Mouse (Mus musculus): ENCODE measurements at regions not wholly inside any gene's neighbourhood (a gene's known extent, or its start where the extent isn't known, plus 50 kb on each side); places are given as distances from the start of the nearest gene placed in this dataset.
"Not testable (repeated sequence)": the region's sequence is repeated elsewhere in the genome, so short reads cannot be mapped to it uniquely, and the experiment has no call there.

DNA sequence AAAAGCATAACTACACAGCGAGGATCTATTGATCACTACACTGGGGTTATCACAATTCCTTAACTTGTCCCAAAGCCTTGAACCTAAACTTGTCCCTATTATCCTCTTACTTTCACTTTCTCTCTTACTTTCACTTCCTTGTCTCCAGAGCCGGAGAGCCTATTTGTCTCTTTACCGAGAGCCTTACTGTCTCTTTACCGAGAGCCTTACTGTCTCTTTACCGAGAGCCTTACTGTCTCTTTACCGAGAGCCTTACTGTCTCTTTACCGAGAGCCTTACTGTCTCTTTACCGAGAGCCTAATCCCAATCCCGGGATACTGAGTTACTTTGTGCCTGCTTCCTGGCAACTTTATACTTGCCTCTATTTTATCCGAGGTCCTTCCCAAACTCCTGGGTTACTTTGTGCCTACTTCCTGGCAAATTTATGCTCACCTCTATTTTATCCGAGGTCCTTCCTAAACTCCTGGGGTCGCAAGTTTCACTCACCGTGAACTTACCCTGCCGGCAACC lies 335.3 kb upstream of the Ccng1 start:
- H3K36me3 ChIP-seq; H3K27ac ChIP-seq; H3K4me2 ChIP-seq (replicated peaks); ATAC-seq; H3K4me1 ChIP-seq (replicated peaks); H3K9me3 ChIP-seq; H3K9ac ChIP-seq (replicated peaks); H3K4me3 ChIP-seq (replicated peaks); H3K27me3 ChIP-seq: not testable (repeated sequence)
- WGBS: 97% methylated on average over 12 of the region's 14 CpGs

- no peak overlapping the region for H3K4me3 ChIP-seq (replicated peaks)
- H3K36me3 ChIP-seq: no peaks in the 10 kb centered on the region
- no peaks in the 10 kb centered on the region for H3K9me3 ChIP-seq
- no peak for ATAC-seq
- 83% methylated on average over 3 of the region's 3 CpGs for whole genome bisulfite sequencing
- H3K9ac ChIP-seq (replicated peaks): no peak overlapping the region
- H3K4me1 ChIP-seq (replicated peaks): no peaks in the 10 kb centered on the region
- no peaks in the 10 kb centered on the region for H3K27me3 ChIP-seq
- H3K4me2 ChIP-seq (replicated peaks): no peak overlapping the region
- no peak overlapping the region for H3K27ac ChIP-seq
Observed at GRCm38 (mm10) chr11:41063570-41063969, 308.5 kb upstream of the Ccng1 start.

DNA sequence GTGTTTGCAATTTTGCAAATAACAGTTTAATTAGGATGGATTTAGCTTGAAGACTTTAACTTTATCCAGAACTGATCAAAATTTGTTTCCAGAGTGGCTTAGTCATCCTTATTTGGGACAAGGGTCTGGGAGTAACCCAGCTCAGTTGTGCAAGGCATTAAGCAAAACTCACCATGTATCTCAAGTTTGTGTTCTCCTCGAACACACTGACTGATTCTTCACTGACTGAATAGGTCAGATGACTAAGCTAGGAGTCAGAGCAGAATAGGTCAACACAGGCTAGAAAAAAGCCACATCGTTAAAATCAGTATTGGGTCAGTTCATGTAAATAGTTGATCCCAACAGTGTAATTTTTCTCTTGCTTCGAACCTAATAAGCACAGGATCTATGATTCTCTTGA lies 302.7 kb upstream of the Ccng1 start:
- Histone ChIP-seq H3K4me3 (replicated peaks) (no peak overlapping the region), H3K9me3 (no peaks in the 10 kb centered on the region), H3K9ac (replicated peaks) (no peak overlapping the region), H3K27ac (no peak overlapping the region), H3K36me3 (no peaks in the 10 kb centered on the region), H3K4me2 (replicated peaks) (no peak overlapping the region), H3K4me1 (replicated peaks) (no peaks in the 10 kb centered on the region), H3K27me3 (no peaks in the 10 kb centered on the region)
- ATAC-seq: no peak
- WGBS: 86% methylated on average over 3 of the region's 3 CpGs

DNA sequence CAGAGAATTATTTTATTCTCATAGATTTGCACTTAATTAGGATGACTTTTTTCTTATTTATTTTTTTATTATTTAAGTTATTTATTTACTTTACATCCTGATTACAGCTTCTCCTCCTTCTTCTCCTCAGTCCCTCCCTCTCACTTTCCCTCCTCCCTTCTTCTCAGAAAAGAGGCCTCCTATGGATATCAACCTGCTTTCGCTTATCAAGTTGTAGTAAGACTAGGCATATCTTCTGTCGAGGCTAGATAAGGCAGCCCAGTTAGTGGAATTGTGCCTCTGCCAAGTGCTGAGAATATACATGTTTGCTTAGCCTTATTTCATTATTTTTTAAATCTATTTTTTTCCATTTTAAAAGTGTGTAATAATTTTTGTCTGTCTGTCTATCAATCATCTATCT lies 274.9 kb upstream of the Ccng1 start:
- no peak for ATAC-seq
- H3K27me3 ChIP-seq: no peaks in the 10 kb centered on the region
- no peak overlapping the region for H3K9ac ChIP-seq (replicated peaks)
- H3K4me3 ChIP-seq (replicated peaks): no peak overlapping the region
- H3K9me3 ChIP-seq: no peaks in the 10 kb centered on the region
- H3K27ac ChIP-seq: no peak overlapping the region
- 86% methylated on average over 2 of the region's 2 CpGs for WGBS
- H3K36me3 ChIP-seq: no peaks in the 10 kb centered on the region
- no peak overlapping the region for H3K4me2 ChIP-seq (replicated peaks)
- no peaks in the 10 kb centered on the region for H3K4me1 ChIP-seq (replicated peaks)

DNA sequence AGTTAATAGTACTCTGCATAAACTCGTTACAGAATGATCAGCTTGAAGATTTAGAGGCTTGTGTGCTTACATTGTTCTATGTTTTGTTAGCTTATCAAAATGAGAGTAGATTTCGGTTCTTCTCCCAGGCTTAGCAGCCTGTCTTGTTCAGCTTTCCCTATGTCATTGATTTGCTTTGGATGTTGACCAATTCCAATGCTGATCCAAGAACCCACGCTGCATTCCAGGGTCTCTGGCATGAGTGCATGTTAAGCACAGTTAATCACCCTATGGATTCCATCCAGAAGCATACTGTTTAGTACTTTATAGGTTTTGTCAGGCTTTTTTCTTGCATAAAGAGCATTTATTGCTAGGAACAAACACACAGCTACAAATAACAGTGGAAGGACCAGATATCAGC lies 255.0 kb upstream of the Ccng1 start:
- Histone ChIP-seq H3K9me3 (0 out of 2 replicates have a peak, but pooled peaks cover 3% of the 10 kb centered on the region), H3K4me1 (replicated peaks) (no peaks in the 10 kb centered on the region), H3K4me3 (replicated peaks) (no peak overlapping the region), H3K36me3 (no peaks in the 10 kb centered on the region), H3K4me2 (replicated peaks) (no peak overlapping the region), H3K27me3 (no peaks in the 10 kb centered on the region), H3K27ac (no peak overlapping the region), H3K9ac (replicated peaks) (no peak overlapping the region)
- ATAC-seq: no peak
- 67% methylated on average over 3 of the region's 3 CpGs for WGBS

- H3K4me1 ChIP-seq (replicated peaks): peaks cover 5% of the 10 kb centered on the region; the same call in 1 of the 2 replicates
- H3K4me2 ChIP-seq (replicated peaks): no peak overlapping the region
- no peak overlapping the region for H3K9ac ChIP-seq (replicated peaks)
- H3K36me3 ChIP-seq: no peaks in the 10 kb centered on the region
- 97% methylated on average over 2 of the region's 2 CpGs for WGBS
- H3K27ac ChIP-seq: no peak overlapping the region
- no peaks in the 10 kb centered on the region for H3K9me3 ChIP-seq
- ATAC-seq: no peak
- no peaks in the 10 kb centered on the region for H3K27me3 ChIP-seq
- no peak overlapping the region for H3K4me3 ChIP-seq (replicated peaks)
Observed at GRCm38 (mm10) chr11:40972806-40973205, 217.7 kb upstream of the Ccng1 start.

DNA sequence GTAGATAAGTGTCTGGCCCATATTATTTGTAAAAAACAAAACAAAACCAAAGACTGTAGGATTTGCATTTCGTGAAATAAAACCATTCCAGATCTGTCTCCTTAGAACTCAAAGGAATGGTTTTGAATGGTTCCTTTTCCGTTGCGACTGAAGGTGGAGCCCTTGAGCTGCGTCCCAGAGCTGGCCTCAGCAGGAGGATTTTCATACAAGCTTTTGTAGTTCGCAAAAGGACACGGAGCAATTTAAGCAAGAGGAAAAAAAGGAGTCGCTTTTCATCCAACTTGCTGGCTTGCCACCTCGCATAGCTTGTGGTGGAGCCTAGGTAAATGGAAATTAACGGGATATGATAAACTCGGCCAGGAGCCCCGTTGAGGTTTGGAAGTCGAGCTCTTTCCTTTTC lies 172.1 kb upstream of the Ccng1 start:
- no peak overlapping the region for H3K27ac ChIP-seq
- 2% methylated on average over 12 of the region's 12 CpGs for WGBS
- no peaks in the 10 kb centered on the region for H3K36me3 ChIP-seq
- no peaks in the 10 kb centered on the region for H3K27me3 ChIP-seq
- 0 out of 2 replicates have a peak, but pooled peaks cover 5% of the 10 kb centered on the region for H3K4me1 ChIP-seq (replicated peaks)
- no peaks in the 10 kb centered on the region for H3K9me3 ChIP-seq
- H3K4me2 ChIP-seq (replicated peaks): peak overlapping the region; percentile 48
- no peak overlapping the region for H3K9ac ChIP-seq (replicated peaks)
- ATAC-seq: peak; percentile 68
- H3K4me3 ChIP-seq (replicated peaks): peak overlapping the region; percentile 30

- no peaks in the 10 kb centered on the region for H3K36me3 ChIP-seq
- H3K9ac ChIP-seq (replicated peaks): no peak overlapping the region
- no peak overlapping the region for H3K27ac ChIP-seq
- 82% methylated on average over 1 of the region's 1 CpGs for WGBS
- H3K4me3 ChIP-seq (replicated peaks): no peak overlapping the region
- no peak overlapping the region for H3K4me2 ChIP-seq (replicated peaks)
- H3K9me3 ChIP-seq: no peaks in the 10 kb centered on the region
- no peaks in the 10 kb centered on the region for H3K27me3 ChIP-seq
- no peaks in the 10 kb centered on the region for H3K4me1 ChIP-seq (replicated peaks)
- ATAC-seq: no peak
Observed at GRCm38 (mm10) chr11:40891485-40891884, 136.4 kb upstream of the Ccng1 start.

DNA sequence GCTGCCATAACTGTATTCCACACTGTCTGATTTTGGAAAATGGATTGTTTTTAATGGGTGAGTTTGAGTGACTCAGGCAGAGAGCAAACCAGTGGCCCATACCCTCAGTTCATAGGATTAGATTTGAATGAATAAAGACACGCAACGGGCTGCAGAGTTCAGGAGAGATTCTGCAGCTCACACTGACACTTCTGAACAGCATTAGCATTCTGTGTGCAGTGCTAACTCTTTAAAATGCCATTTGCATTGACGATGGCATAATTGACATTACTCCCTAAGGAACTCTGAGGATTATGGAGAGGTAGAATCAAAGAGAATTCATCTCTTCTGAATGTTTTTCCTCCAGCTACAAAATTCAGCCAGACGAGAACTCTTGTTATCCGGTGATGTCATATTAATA lies 129.4 kb upstream of the Ccng1 start:
- Histone ChIP-seq H3K4me2 (replicated peaks) (no peak overlapping the region), H3K4me3 (replicated peaks) (no peak overlapping the region), H3K27ac (peak overlapping the region; percentile 31; the same call in 1 of the 2 replicates), H3K36me3 (no peaks in the 10 kb centered on the region), H3K9ac (replicated peaks) (no peak overlapping the region), H3K27me3 (no peaks in the 10 kb centered on the region), H3K9me3 (no peaks in the 10 kb centered on the region), H3K4me1 (replicated peaks) (peaks cover 10% of the 10 kb centered on the region)
- WGBS: 26% methylated on average over 5 of the region's 5 CpGs
- peak; percentile 87 for ATAC-seq

GRCm38 (mm10) chr11:40879589-40879988 lies 124.5 kb upstream of the Ccng1 start:
- Histone ChIP-seq H3K9ac (replicated peaks) (no peak overlapping the region), H3K27me3 (no peaks in the 10 kb centered on the region), H3K36me3 (no peaks in the 10 kb centered on the region), H3K4me2 (replicated peaks) (no peak overlapping the region), H3K27ac (no peak overlapping the region), H3K9me3 (no peaks in the 10 kb centered on the region), H3K4me3 (replicated peaks) (no peak overlapping the region), H3K4me1 (replicated peaks) (peaks cover 4% of the 10 kb centered on the region; the same call in 1 of the 2 replicates)
- WGBS: 85% methylated on average over 5 of the region's 5 CpGs
- ATAC-seq: no peak

GRCm38 (mm10) chr11:40873002-40873401 lies 117.9 kb upstream of the Ccng1 start:
- no peak overlapping the region for H3K4me2 ChIP-seq (replicated peaks)
- no peak overlapping the region for H3K9ac ChIP-seq (replicated peaks)
- no peak for ATAC-seq
- no peaks in the 10 kb centered on the region for H3K9me3 ChIP-seq
- H3K4me1 ChIP-seq (replicated peaks): no peaks in the 10 kb centered on the region
- H3K27ac ChIP-seq: no peak overlapping the region
- 90% methylated on average over 2 of the region's 2 CpGs for WGBS
- H3K27me3 ChIP-seq: no peaks in the 10 kb centered on the region
- H3K4me3 ChIP-seq (replicated peaks): no peak overlapping the region
- H3K36me3 ChIP-seq: no peaks in the 10 kb centered on the region

- WGBS: 29% methylated on average over 2 of the region's 2 CpGs
- no peak overlapping the region for H3K9ac ChIP-seq (replicated peaks)
- H3K36me3 ChIP-seq: no peaks in the 10 kb centered on the region
- H3K4me1 ChIP-seq (replicated peaks): no peaks in the 10 kb centered on the region
- H3K4me2 ChIP-seq (replicated peaks): no peak overlapping the region
- no peaks in the 10 kb centered on the region for H3K9me3 ChIP-seq
- no peak for ATAC-seq
- no peak overlapping the region for H3K27ac ChIP-seq
- H3K27me3 ChIP-seq: no peaks in the 10 kb centered on the region
- no peak overlapping the region for H3K4me3 ChIP-seq (replicated peaks)
Observed at GRCm38 (mm10) chr11:40865694-40866093, 110.6 kb upstream of the Ccng1 start.

DNA sequence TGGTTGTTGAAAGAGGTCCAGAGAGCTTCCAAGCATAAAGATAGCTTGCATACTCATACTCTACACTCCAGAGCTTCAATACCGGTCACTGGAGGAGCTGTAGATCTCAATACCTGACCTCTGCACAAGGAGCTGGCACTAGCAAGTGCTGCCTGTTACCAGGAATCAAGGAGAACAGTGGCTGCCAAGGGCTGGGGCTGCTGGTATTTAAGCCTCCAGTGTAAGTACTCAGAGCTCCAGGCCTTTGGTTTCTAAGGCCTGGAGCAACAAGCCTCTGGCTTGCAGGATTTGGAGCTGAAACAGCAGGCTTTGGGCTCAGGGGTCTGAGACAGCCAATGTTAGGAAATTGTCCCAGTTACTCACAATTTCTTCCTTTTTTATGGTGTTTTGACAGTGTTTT lies 96.2 kb upstream of the Ccng1 start:
- H3K36me3 ChIP-seq: no peaks in the 10 kb centered on the region
- no peaks in the 10 kb centered on the region for H3K27me3 ChIP-seq
- H3K4me1 ChIP-seq (replicated peaks): no peaks in the 10 kb centered on the region
- WGBS: 100% methylated on average over 1 of the region's 1 CpGs
- no peak overlapping the region for H3K4me2 ChIP-seq (replicated peaks)
- H3K4me3 ChIP-seq (replicated peaks): no peak overlapping the region
- no peak overlapping the region for H3K9ac ChIP-seq (replicated peaks)
- no peak overlapping the region for H3K27ac ChIP-seq
- no peak for ATAC-seq
- no peaks in the 10 kb centered on the region for H3K9me3 ChIP-seq
